Mouse (Mus musculus): ENCODE results near the gene Kank2. TPM values are rescaled to one million over a fixed set of nuclear protein-coding genes. Genes with fewer than 3 reads are reported as not detected.

The Kank2 gene
- total RNA-seq, 2 experiments from 2014 or later = 8.5 to 8.8 TPM

DNA sequence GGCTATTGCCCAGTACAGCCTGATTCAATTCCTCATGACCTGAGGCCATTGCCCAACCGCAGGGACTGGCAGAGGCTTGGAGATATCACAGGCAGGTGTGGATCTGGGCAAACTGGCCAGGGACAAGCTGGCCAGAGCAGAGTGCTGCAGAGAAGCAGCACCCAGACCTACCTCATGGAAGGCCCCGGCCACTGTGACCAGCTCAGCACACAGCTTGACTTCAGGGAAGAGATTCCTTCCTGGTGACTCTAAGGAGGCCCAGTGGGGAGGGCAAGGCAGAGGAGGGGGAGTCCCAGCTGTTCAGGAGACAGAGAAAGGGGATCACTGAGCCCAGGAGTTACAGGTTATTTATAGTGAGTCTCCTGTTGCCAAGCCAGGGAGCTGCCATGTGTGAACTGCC, 77.5 kb downstream of the Kank2 start:
- no peak for TF ChIP-seq CTCF (IDR thresholded peaks at IDR 0.05)
- H3K27ac ChIP-seq = no peak overlapping the region
- no peak overlapping the region for H3K4me3 ChIP-seq
- DNase-seq (ENCODE audit: extremely low spot score in 1 of 2, low spot score in 2 of 2) = no peak
- intact Hi-C loops (cut with DNase I) = no loop called here

DNA sequence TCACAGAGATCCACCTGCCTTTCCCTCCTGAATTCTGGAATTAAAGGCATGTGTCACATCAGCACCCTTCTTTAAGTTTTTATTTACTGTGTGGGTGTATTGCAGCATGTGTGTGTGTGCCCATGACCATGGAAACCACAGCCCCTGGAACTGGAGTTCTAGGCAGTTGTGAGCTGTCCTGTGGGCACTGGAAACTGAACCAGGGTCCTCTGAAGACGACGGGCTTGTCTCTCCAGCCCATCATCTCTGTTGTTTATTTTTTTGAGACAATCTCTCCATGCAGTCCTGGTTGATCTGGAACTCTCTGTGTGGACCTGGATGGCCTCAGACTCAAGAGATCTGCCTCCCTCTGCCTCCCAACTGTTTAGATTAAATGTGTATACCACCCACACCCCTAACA, 81.5 kb downstream of the Kank2 start:
- intact Hi-C loops (cut with DNase I) = no loop called here
- H3K4me3 ChIP-seq = no peak overlapping the region
- H3K27ac ChIP-seq = no peak overlapping the region
- no peak for TF ChIP-seq CTCF (IDR thresholded peaks at IDR 0.05)
- no peak for DNase-seq (ENCODE audit: extremely low spot score in 1 of 2, low spot score in 2 of 2)

Small RNA genes within 50 kb of the gene (microRNA-seq; reads per million reads assigned to microRNA genes)
- gene Mir7083 = 2.9 to 3.3 reads per million in 2 experiments

Other genes starting within 250 kb of the Kank2 start
- 10 to 100 TPM; 52.3 to 53.2 TPM for gene Timm29, start 206.0 kb downstream of the Kank2 start, total RNA-seq (2021)
- gene Yipf2, start 205.9 kb downstream of the Kank2 start, total RNA-seq (2021) = 10 to 100 TPM; 21.7 to 22.2 TPM
- gene Smarca4, start 182.6 kb downstream of the Kank2 start, total RNA-seq (2021) = 100 to 1,000 TPM; 117 to 124 TPM
- gene Ldlr, start 75.3 kb downstream of the Kank2 start, total RNA-seq (2021) = 10 to 100 TPM; 15.8 to 17.7 TPM
- 1 to 10 TPM; 1.7 to 2.4 TPM for gene Spc24, start 38.4 kb downstream of the Kank2 start, total RNA-seq (2021)
- not detected for gene Angptl8, start 36.8 kb upstream of the Kank2 start, total RNA-seq (2021)
- gene Dock6, start 53.9 kb upstream of the Kank2 start, total RNA-seq (2021) = 10 to 100 TPM; 15.8 to 18.1 TPM
- gene Rab3d, start 119.4 kb upstream of the Kank2 start, total RNA-seq (2021) = 10 to 100 TPM; 10.9 to 15.7 TPM
- gene Ccdc159, start 128.7 kb upstream of the Kank2 start, total RNA-seq (2021) = 10 to 100 TPM; 18.2 to 18.9 TPM
- gene Tmem205, start 128.8 kb upstream of the Kank2 start, total RNA-seq (2021) = 10 to 100 TPM; 31.4 to 35.5 TPM
- gene Plppr2, start 138.3 kb upstream of the Kank2 start, total RNA-seq (2021) = 100 to 1,000 TPM; 181 to 183 TPM
- 10 to 100 TPM; 12.7 to 14.0 TPM for gene Swsap1, start 157.0 kb upstream of the Kank2 start, total RNA-seq (2021)
- gene Epor, start 164.8 kb upstream of the Kank2 start, total RNA-seq (2021) = 10 to 100 TPM; 10.2 to 12.1 TPM
- 1 to 10 TPM; 2.1 to 3.1 TPM for gene Rgl3, start 190.7 kb upstream of the Kank2 start, total RNA-seq (2021)
- gene Ccdc151, start 203.9 kb upstream of the Kank2 start, total RNA-seq (2021) = 10 to 100 TPM in 1 of 2 experiments, 1 to 10 TPM in 1; 9.3 to 10.7 TPM
- 100 to 1,000 TPM in 1 of 2 experiments, 10 to 100 TPM in 1; 85.9 to 104 TPM for gene Prkcsh, start 204.1 kb upstream of the Kank2 start, total RNA-seq (2021)

All from left cerebral cortex, adult 2 months (tissue).